Mouse (Mus musculus): Measurements from ENCODE around the gene Gsk3a. TPM values are rescaled to one million over a fixed set of nuclear protein-coding genes. Genes with fewer than 3 reads are reported as not detected.
A peak's percentile ranks its signal among the peaks of the same experiment; 100 is the strongest.

The Gsk3a gene
- polyA plus RNA-seq, 1 experiment: 87.1 TPM

GRCm38 (mm10) chr7:25279861-25280791, 42.5 kb upstream of the Gsk3a start:
- TF ChIP-seq POLR2A (IDR thresholded peaks at IDR 0.05; ENCODE audit: borderline replicate concordance, low read depth, low read length) (no peak; the same call in 1 of the 2 replicates), CTCF (IDR thresholded peaks at IDR 0.05; ENCODE audit: low read depth, low read length) (no peak)
- peaks cover 45% of the 10 kb centered on the region for H3K4me1 ChIP-seq (ENCODE audit: control insufficient read depth, insufficient read depth, low read length)
- peak overlapping the region; percentile 99 for H3K27ac ChIP-seq (ENCODE audit: insufficient read depth, low read depth, low read length)
- H3K4me3 ChIP-seq (ENCODE audit: insufficient read depth, low read length): peak overlapping the region; percentile 75

GRCm38 (mm10) chr7:25279076-25279860, 41.6 kb upstream of the Gsk3a start:
- no peak for TF ChIP-seq CTCF (IDR thresholded peaks at IDR 0.05; ENCODE audit: low read depth, low read length)
- Histone ChIP-seq H3K4me1 (ENCODE audit: control insufficient read depth, insufficient read depth, low read length) (peaks cover 45% of the 10 kb centered on the region), H3K27ac (ENCODE audit: insufficient read depth, low read depth, low read length) (peak overlapping the region; percentile 99), H3K4me3 (ENCODE audit: insufficient read depth, low read length) (peak overlapping the region; percentile 75)

- H3K4me1 ChIP-seq (ENCODE audit: control insufficient read depth, insufficient read depth, low read length): peaks cover 45% of the 10 kb centered on the region
- TF ChIP-seq CTCF (IDR thresholded peaks at IDR 0.05; ENCODE audit: low read depth, low read length) (no peak), POLR2A (IDR thresholded peaks at IDR 0.05; ENCODE audit: borderline replicate concordance, low read depth, low read length) (no peak)
- peak overlapping the region; percentile 75 for H3K4me3 ChIP-seq (ENCODE audit: insufficient read depth, low read length)
- peak overlapping the region; percentile 99 for H3K27ac ChIP-seq (ENCODE audit: insufficient read depth, low read depth, low read length)
Measured at GRCm38 (mm10) chr7:25278341-25279075, 40.9 kb upstream of the Gsk3a start.

- H3K4me1 ChIP-seq (ENCODE audit: control insufficient read depth, insufficient read depth, low read length): peaks cover 45% of the 10 kb centered on the region
- peak overlapping the region; percentile 75 for H3K4me3 ChIP-seq (ENCODE audit: insufficient read depth, low read length)
- TF ChIP-seq CTCF (IDR thresholded peaks at IDR 0.05; ENCODE audit: low read depth, low read length) (no peak), POLR2A (IDR thresholded peaks at IDR 0.05; ENCODE audit: borderline replicate concordance, low read depth, low read length) (no peak)
Measured at GRCm38 (mm10) chr7:25277998-25278340, 40.3 kb upstream of the Gsk3a start.

GRCm38 (mm10) chr7:25277405-25277804, 39.8 kb upstream of the Gsk3a start:
- peaks cover 45% of the 10 kb centered on the region for H3K4me1 ChIP-seq (ENCODE audit: control insufficient read depth, insufficient read depth, low read length)
- H3K4me3 ChIP-seq (ENCODE audit: insufficient read depth, low read length): peak overlapping the region; percentile 75
- H3K27ac ChIP-seq (ENCODE audit: insufficient read depth, low read depth, low read length): peak overlapping the region; percentile 99
- TF ChIP-seq POLR2A (IDR thresholded peaks at IDR 0.05; ENCODE audit: borderline replicate concordance, low read depth, low read length) (no peak), CTCF (IDR thresholded peaks at IDR 0.05; ENCODE audit: low read depth, low read length) (no peak)

More at GRCm38 (mm10) chr7:25277998-25278340, 40.3 kb upstream of the Gsk3a start:
- H3K27ac ChIP-seq (ENCODE audit: insufficient read depth, low read depth, low read length): peak overlapping the region; percentile 99

GRCm38 (mm10) chr7:25275555-25276298, 38.1 kb upstream of the Gsk3a start:
- no peak overlapping the region for H3K4me3 ChIP-seq (ENCODE audit: insufficient read depth, low read length)
- no peak overlapping the region for H3K27ac ChIP-seq (ENCODE audit: insufficient read depth, low read depth, low read length)
- TF ChIP-seq POLR2A (IDR thresholded peaks at IDR 0.05; ENCODE audit: borderline replicate concordance, low read depth, low read length) (no peak), CTCF (IDR thresholded peaks at IDR 0.05; ENCODE audit: low read depth, low read length) (no peak)
- H3K4me1 ChIP-seq (ENCODE audit: control insufficient read depth, insufficient read depth, low read length): peaks cover 36% of the 10 kb centered on the region

- Histone ChIP-seq H3K4me1 (ENCODE audit: control insufficient read depth, insufficient read depth, low read length) (peaks cover 36% of the 10 kb centered on the region), H3K27ac (ENCODE audit: insufficient read depth, low read depth, low read length) (no peak overlapping the region), H3K4me3 (ENCODE audit: insufficient read depth, low read length) (no peak overlapping the region)
- TF ChIP-seq POLR2A (IDR thresholded peaks at IDR 0.05; ENCODE audit: borderline replicate concordance, low read depth, low read length) (no peak), CTCF (IDR thresholded peaks at IDR 0.05; ENCODE audit: low read depth, low read length) (no peak)
Measured at GRCm38 (mm10) chr7:25274996-25275395, 37.3 kb upstream of the Gsk3a start.

GRCm38 (mm10) chr7:25274571-25274970, 36.9 kb upstream of the Gsk3a start:
- H3K27ac ChIP-seq (ENCODE audit: insufficient read depth, low read depth, low read length): no peak overlapping the region
- no peak overlapping the region for H3K4me3 ChIP-seq (ENCODE audit: insufficient read depth, low read length)
- TF ChIP-seq POLR2A (IDR thresholded peaks at IDR 0.05; ENCODE audit: borderline replicate concordance, low read depth, low read length): no peak
- no peak for TF ChIP-seq CTCF (IDR thresholded peaks at IDR 0.05; ENCODE audit: low read depth, low read length)
- H3K4me1 ChIP-seq (ENCODE audit: control insufficient read depth, insufficient read depth, low read length): peaks cover 40% of the 10 kb centered on the region
